10 mouse cellular contexts compared by ENCODE assay signal in the genomic region with DNA sequence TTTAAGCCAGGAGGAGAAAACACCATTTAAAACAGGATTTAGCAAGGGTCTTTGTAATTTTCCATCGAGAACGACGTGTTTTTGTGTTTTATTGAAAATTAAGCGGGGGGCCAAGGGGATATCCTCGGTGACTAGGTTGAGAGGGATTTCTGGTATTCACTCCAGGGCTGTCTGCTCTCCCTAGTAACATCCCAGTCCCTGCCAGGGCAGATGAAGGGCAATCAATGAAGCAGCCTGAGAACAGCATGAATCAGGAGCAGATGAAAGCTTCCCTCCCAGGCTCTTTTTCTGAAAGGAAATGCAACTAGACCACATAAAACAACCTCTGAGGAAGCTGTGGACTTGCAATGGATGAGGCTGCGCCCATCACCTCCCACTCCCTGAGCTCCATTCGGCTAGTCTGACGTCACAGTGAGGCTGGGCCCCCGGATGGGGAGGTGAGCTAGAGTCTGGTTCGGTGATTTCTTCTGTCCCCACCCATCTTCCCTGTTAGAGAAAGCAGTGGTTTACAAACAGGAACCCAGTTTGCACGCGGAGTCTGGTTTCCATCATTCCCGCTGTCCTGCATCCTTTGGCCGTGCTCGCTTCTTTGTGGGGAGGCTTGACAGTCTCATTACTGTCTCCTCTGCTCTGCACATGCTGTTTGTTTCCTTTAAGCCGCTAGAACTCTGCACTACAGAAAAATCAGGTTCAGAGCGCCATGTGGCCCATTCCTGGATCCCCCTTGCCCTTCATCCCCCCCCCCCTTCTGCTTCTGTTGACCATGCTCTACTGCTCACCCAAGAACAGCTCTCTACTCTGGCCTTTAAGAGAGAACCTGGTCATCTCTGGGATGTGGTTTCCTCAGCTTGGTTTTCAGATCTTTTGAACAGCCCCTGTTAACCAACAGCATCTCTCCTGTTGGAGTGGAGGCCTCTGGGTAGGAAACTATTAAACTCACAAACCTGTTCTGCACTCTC. TPM values are rescaled to one million over a fixed set of nuclear protein-coding genes. Genes with fewer than 3 reads are reported as not detected.
A peak's percentile ranks its signal among the peaks of the same experiment; 100 is the strongest.
DNase-seq lines count a peak whose midpoint lies in the region; ATAC-seq lines count a peak whose summit lies in the region.
"Had no signal": no experiment of that assay in that cellular context is flagged by ENCODE, and none has a peak within 500 bp of the region (broad histone marks: within the 10 kb centered on the region; RNA-seq: fewer than 3 reads in every experiment).

No protein-coding gene starts in this region.

- H3K9ac ChIP-seq in neural tube, embryonic 14.5 days (replicated peaks; ENCODE audit: low read depth, low read length): no peak overlapping the region

- H3K27me3 ChIP-seq in neural tube, embryonic 14.5 days (ENCODE audit: control insufficient read depth, insufficient read depth, low read length): no peaks in the 10 kb centered on the region

- 45% methylated on average over 17 of the region's 17 CpGs for WGBS in neural tube, embryonic 14.5 days

- ATAC-seq in granulocyte monocyte progenitor cell, adult 5-6 weeks (replicated peaks; ENCODE audit: poor library complexity, severe bottlenecking): peak; percentile 35; the same call in 1 of the 2 replicates
- ATAC-seq in neural tube, embryonic 14.5 days (ENCODE audit: low read depth): peak; percentile 49; the same call in 1 of the 2 replicates

- H3K4me1 ChIP-seq in neural tube, embryonic 14.5 days (ENCODE audit: control insufficient read depth, insufficient read depth, low read length): no peaks in the 10 kb centered on the region
- H3K4me1 ChIP-seq: megakaryocyte, embryonic 14.5 days had no signal

- peak; percentile 23 for DNase-seq in left cerebral cortex, postnatal 4 days
- no peak for DNase-seq in left cerebral cortex, adult 11 months (ENCODE audit: low spot score)
- DNase-seq in embryo, embryonic 10 days (ENCODE audit: low spot score): peak; percentile 13
- no peak for DNase-seq in layer of hippocampus, adult 8-10 months (ENCODE audit: low spot score in 2 of 2)
- DNase-seq in heart, postnatal 14 days: no peak
- DNase-seq in cerebellum, adult 9-11 months: no peak
- DNase-seq: cerebellum, adult 9-10 months had no signal

- intact Hi-C loops in left cerebral cortex, postnatal 4 days (cut with DNase I): no loop called here
- intact Hi-C loops in heart, postnatal 14 days (cut with DNase I): no loop called here

- no peak overlapping the region for H3K27ac ChIP-seq in neural tube, embryonic 14.5 days (ENCODE audit: low read depth, low read length)

- H3K9me3 ChIP-seq in neural tube, embryonic 14.5 days (ENCODE audit: control insufficient read depth, low read length): no peaks in the 10 kb centered on the region

- H3K36me3 ChIP-seq in neural tube, embryonic 14.5 days (ENCODE audit: control insufficient read depth, insufficient read depth, low read length): no peaks in the 10 kb centered on the region

- no peak overlapping the region for H3K4me2 ChIP-seq in neural tube, embryonic 14.5 days (ENCODE audit: low read depth, low read length)

- H3K4me3 ChIP-seq in neural tube, embryonic 14.5 days (ENCODE audit: low read depth, low read length): no peak overlapping the region
- H3K4me3 ChIP-seq: megakaryocyte, embryonic 14.5 days had no signal

RNA-seq across cellular contexts. Expression of gene Lrrc55, which starts 27.5 kb away (rescaled TPM):
- total RNA-seq in left cerebral cortex, postnatal 4 days (2021): 10 to 100 TPM; 53.3 to 54.1 TPM
- not detected in 2 replicates for total RNA-seq in granulocyte monocyte progenitor cell, adult 5-6 weeks (2014; fragmentation: Nextera tagmentation)
- total RNA-seq in granulocyte monocyte progenitor cell, adult 5-6 weeks (2017): not detected in 2 replicates
- polyA plus RNA-seq in neural tube, embryonic 14.5 days (2014; fragmentation: Nextera tagmentation; extraction: Ambion mirVana): 7.1 and 11.2 TPM in 2 replicates
- total RNA-seq in layer of hippocampus, adult 8-10 months (2022): 10 to 100 TPM; 15.3 to 19.1 (median 16.6) TPM
- 1 to 10 TPM; 3.1 to 4.3 TPM for total RNA-seq in heart, postnatal 14 days (2021)

Comparison
In these comparisons a context has a peak if more than half of its experiments do, and no peak if none do; other contexts are left out.
1. DNase-seq: peak in left cerebral cortex, postnatal 4 days (single experiment) and embryo, embryonic 10 days (single experiment); none in left cerebral cortex, adult 11 months (single experiment), layer of hippocampus, adult 8-10 months (0 of 2), heart, postnatal 14 days (0 of 2) and cerebellum, adult 9-11 months (single experiment).
2. RNA of gene Lrrc55, which starts 27.5 kb away (total RNA-seq): 53.3 to 54.1 TPM in left cerebral cortex, postnatal 4 days, 15.3 to 19.1 TPM in layer of hippocampus, adult 8-10 months and 3.1 to 4.3 TPM in heart, postnatal 14 days; not detected in granulocyte monocyte progenitor cell, adult 5-6 weeks; every median in the first group is over 4 times any median in the second.